Mouse (Mus musculus): ENCODE results near the gene Bod1. TPM values are rescaled to one million over a fixed set of nuclear protein-coding genes. Genes with fewer than 3 reads are reported as not detected.

Gene Bod1
- polyA plus RNA-seq (2012; rRNA removed): 75.3 and 79.4 TPM in 2 replicates

DNA sequence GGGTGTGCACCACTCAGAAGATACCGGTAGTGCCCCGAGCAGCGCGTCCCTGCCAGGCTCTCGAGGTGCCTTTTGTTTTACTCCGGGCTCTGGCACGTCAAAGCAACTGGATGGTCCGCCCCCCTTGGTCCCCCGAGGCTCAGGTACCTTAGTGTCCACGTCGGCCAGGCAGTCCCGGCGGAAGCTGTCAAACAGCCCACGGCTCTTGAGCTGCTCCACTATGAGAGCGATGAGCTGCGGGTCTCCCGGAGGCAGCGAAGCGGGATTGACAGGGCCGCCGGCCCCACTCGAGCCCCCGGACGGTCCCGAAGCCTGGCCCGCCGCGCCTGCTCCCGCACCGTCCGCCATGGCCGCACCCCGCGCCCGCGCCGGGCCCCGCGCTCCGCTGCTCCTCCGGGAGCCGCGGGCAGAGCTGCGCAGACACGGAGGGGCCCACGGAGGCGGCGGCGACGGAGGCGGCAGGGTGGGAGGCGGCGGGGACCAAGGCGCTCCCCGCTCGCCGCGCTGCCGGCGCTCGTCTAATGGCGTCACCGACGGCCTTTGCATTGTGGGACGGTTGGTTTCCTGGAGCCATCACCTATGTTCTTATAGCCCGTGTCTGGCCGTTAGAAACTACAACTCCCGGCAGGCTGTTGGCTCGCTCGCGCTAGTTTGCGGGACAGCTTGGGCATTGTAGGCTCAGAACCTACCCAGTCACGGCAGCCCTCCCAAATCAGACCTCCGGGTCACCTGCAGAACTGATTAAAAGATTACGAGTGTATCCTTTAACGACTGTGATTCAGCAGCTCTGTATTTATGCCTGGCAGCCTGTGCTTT, at the start of gene Bod1:
Gene Bod1 (minus strand): TSS at position 532 of the 816 bp plus-strand sequence.
- no peak for DNase-seq (ENCODE audit: low read depth)

DNA sequence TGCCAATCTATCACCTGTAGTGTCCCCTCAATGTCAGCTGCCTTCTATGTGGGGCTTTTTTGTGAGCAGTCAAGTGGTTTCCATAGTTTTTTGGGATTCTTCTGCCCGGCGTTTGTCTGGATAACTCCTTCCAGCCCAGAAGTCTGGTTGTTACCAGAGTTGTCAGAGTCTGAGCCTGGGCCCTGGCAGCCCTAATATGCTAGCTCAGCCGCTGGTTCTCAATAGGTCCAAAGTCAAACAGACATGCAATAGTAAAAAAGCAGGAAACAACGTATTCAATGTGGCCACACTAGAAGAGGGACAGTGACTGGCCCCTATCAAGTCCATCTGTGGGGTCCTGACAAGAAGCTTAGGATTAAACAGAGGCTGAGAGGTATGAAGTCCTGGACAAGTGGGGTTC, 47.4 kb upstream of the Bod1 start:
- no peak for DNase-seq (ENCODE audit: low read depth)

DNA sequence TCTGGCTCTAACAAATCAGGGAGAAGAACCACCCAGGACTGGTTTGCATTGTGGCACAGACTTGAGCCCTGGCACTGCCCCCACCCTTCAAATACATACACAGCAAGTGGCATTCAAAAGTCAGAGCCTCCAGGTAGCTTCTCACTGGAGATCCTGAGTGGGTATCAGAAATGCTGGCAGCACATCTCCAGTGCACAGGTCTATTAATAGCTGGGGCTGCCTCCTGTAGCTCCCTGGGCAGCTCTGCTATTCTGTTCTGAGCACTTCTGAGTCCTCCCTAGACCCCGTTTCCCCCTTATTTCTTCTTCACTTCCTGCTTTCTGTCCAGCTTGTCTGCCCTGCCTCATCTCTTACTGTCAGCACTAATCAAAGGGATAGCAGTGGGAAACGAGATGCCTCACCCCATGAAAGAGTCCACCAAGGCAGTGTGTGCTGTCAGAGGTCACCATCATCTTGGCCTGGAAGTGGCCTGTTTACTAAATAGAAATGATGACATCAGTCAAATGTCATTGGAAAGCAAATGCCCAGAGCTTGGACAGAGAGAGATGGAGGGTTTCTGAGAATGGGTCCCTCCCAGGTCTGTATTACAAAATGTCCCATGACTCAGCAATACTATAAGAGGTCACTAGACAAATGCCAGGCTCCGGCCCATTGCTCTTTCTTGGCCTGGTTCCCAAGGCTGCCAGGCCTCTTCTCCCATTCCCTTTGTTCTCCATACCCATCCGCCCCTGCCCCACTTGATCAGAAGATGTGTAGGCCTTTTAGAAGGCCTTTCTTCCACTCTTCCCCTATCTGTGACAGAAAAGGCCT, 46.4 kb upstream of the Bod1 start:
- no peak for DNase-seq (ENCODE audit: low read depth)

DNA sequence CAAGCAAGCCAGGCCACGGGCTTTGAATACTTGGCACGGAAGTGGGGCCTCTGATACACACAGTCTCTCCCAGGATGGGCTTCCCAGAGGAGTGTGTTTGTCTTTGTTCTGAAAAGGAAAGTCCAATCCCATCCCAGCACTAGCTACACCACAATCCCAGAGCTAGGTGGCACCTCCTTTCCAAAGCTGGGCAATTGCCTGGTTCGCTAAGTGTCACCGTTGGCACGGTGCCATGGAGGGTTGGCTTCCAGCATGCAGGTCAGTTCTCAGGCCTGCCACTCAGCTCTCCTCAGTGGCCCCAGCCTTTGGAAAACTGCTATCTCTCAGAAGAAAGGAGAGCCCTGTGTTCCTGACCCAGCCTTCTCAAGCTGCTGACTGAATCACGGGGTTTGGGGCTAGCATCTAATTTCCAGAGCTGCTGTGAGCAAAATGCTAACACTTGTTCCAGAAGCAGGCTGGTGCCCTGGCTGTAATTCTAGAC, 42.0 kb upstream of the Bod1 start:
- DNase-seq (ENCODE audit: low read depth): no peak

DNA sequence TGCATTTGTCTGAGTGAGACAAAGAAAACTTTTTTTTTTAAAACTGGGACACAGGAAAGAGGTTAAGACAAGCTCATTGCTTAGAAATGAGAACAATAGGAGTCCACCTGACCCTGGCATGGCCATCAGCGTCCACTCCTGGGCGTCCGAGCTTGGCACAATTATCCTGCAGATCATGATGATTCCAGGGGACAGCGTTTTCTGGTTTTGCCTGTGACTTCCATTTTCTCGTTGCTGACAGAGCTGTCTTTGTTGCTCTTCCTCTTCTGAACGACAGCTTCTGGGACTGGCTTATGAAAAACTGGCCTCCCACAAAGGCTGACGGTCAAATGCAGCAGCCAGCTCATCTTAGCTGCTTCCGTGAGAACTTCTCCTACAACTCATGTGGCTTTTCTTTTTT, 41.4 kb upstream of the Bod1 start:
- DNase-seq (ENCODE audit: low read depth): no peak

DNA sequence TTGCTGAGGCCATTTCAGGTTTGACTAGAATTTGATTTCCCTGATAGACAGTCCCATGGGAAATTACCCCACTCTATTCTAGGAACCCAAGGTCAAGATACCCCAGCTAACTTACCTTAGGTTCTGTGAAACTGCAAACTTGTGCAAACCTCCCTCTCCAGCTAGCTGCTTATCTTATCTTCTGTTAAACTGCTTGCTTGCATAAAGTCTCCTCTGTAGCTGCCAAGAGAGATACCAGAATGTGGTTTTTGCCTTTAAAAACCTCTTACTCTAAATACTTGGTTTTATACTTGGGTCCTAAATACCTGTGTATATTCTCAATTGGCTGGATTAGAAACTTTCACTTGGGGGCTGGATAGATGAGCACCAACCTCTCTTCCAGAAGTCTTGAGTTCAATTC, 36.1 kb upstream of the Bod1 start:
- DNase-seq (ENCODE audit: low read depth): no peak

DNA sequence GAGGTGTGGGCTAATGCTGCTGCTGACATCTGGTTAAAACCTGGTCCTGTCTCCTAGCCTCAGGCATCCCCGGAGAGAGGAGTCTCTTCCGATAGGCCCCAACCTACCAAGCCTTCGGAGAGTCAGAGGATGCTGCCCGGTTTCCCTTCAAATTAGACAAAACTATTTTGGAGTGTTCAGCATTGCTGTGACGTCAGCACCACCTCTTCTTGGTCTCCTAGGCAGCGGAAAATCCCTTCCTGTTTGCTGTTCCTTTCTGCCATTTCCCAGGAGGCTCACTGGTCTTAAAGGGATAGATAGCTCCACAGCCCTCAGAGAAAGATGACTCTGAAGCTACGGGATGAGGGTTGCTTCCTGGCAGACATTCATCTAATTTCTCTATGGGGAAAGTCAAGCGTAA, 31.5 kb upstream of the Bod1 start:
- no peak for DNase-seq (ENCODE audit: low read depth)

DNA sequence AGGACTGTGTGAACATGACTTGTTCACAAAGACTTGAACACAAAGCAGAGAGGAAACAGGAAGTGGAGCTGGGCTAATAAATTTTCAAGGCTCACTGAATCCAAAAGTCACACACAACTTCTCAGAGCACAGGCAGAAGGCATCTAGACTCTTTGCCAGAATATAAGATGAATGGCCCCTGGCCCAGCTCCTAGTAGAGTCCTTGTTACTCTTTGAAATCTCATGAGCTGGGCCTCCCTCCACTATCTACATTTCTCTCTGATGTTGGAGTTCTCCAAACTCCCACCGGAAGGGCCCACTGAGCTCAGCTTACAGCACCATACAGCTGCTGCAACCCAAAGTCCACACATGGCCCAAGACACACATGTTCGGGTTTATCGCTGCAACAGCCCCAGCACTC, 30.2 kb upstream of the Bod1 start:
- DNase-seq (ENCODE audit: low read depth): no peak

DNA sequence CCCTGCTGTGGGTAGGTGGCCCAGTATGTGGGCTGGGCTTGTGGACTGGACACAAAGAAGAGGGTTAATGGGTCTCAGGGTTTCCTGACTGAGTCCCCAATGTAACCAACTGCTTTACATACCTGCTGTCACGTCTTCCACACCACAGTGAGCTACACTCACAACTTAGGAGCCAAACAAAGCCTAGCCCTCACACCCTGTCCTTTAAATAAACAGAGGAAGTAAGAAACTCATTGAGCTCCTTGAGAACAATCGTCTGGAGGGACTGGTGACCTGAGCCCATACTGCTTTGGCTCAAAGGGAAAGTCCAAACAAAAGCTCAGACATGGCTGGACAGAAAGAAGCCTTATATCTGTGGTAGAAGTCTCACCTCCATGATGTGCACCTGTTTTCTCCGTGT, 27.8 kb upstream of the Bod1 start:
- no peak for DNase-seq (ENCODE audit: low read depth)

DNA sequence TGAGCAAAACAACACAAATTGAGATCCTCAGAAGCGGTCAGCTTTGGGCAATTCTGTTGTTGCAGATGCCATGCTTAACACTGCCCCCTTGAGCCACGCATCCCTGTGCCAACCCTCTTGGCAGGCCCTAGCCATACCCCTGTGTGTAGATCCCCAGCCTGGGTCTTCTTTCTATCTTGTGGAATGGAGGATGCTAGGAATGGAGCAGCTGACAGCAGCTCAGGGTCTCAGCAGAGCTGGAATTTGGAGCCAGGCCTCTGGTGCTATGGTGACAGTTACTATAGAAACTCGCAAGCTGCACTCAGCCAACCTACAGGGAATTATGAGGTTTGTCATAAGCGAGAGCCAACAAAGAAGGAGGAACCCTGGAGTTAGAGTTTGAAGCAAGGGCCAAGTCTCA, 23.1 kb upstream of the Bod1 start:
- no peak for DNase-seq (ENCODE audit: low read depth)

DNA sequence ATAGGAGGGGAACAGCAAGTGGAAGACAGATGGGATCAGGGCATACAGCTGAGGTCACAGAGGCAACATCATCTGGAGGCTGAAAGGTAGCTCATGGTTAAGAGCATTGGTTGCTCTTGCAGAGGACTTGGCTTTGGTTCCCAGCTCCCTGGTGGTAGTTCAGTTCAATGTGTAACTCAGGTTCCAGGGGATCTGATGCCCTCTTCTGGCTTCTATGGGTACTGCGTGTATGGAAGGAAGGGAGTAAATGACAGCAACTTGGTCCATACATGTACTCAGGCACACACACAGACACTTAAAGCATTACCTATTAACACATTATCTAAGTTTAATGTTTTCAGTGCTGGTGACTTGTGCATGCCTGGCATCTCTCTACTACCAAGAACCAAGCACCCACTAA, 22.4 kb upstream of the Bod1 start:
- DNase-seq (ENCODE audit: low read depth): no peak

DNA sequence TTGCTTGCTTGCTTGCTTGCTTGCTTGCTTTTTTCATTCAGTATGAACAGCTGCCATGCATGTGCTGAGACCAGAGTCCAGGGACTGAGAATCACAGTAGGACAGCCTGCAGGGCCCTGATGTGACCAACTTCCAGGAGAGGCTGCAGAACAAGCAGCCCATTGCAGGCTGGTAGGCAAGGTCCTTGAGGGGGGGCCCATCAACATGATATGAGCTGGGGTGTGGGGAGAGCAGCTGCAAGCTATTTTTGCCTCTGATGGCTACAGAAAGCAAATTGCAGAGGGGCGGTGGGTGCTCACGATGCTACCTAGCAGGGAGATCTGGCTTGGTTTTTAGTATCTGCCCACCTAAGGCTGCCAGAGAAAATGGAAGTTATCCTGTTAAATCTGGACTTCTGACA, 21.6 kb upstream of the Bod1 start:
- no peak for DNase-seq (ENCODE audit: low read depth)

DNA sequence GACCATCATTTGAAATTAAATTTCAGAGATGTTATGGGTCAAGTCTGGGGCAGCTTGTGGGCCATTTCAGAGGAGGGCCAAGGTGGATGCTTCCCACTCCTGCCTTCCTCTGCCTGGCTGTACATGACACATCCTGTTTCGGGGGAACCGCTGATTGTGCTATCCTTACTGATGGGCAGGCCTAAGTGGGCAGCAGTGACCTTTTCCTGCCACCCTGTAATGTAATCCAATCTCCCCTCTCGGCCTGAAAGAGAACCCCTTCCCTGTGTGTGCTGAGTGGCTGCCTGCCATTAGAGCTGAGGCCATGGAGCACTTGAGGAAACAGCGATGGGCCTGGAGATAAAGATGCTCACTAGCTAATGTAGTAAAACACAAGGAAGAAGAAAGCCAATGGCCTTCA, 17.3 kb upstream of the Bod1 start:
- DNase-seq (ENCODE audit: low read depth): no peak

DNA sequence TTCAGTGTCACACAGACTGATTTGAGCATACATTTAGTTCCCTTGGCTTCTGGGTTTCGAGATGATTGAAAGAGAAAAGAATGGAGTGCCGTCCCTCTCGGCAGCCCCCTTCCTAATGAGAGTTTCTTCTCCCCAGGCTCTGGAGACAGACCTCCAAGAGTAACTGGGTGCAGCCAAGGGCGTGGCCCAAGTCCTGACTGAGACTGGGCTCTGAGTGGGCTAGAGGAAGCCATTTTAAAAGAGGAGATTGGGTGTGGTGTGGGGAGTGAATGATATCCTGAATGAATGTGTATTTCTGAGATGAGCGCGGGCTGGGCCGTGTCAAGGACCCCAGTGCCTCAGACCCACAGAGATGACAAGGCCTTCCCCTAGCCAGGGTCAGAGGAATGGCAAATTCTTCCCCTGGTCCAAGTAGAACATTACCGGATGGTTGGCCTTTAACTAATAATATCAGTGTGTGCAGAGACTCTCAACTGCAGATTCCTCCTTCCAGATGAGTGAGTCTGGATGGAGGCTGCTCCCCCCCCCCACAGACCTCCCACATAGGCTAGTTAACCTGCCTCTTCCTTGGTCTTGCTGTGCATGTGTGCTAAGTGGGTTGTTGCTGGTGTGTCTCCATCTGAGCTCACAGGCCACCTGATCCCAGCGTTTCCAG, 13.4 kb upstream of the Bod1 start:
- DNase-seq (ENCODE audit: low read depth): no peak

DNA sequence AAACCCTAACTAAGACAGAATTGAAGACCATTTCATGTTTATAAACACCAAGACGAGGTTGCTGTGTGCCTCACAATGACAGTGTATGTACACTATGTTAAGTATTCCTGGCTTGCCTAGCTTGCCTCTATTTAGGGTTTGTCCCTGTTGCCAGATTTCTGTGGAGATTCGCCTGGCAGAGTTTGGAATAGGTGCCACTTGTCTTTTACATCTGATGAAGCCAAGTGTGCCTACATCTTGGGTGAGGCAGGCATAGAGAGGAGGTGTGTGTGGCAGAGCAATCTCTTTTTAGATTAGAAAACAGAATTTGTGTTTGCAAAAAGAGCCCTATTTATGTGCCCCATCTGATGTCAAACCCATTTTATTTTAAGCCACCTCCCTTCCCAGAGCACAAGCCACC, 12.4 kb upstream of the Bod1 start:
- no peak for DNase-seq (ENCODE audit: low read depth)

DNA sequence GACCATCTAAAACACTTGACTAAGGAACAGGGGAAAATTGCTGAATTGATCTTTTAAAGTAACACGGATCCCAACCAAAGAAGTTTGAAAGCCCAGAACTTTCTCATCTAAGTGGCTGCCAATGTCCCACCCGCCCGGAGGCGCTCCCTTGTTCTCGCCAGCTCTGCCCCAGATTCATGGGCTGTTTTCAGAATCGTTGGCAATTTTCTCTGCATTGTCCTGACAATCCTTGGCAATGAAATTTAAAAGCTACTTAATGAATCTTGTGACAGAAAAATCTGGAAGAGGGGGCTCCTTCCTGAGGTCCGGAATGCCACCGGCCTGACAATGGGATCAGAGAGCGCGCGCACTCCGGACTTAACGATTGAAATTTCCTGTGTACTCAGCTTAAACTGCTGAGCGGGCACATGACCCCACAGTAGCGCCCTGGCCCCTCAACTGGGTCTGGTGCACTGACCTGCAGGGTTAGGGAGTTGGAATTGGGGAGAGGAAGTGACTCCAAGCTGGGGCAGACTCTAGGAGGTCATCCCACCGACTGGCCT, 8.2 kb upstream of the Bod1 start:
- DNase-seq (ENCODE audit: low read depth): no peak

DNA sequence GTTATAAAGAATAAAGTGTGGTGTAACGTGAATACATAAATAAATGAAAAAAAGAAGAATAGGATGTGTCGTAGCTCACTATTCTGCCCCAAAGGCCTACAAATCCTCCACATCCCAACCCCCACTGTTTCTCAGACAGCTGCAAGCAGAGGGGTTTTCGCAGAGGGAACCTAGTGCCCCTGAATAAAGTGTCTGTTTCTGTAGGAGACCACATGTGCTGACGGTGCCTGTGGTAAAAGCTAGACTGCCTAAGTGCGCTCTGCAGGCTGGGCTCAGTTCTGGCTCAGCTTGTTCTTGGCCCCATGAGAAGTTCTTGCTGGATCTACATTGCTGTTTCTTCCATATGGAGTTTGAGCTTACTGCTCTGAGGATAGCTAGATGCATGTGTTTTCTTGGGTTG, 5.6 kb upstream of the Bod1 start:
- DNase-seq (ENCODE audit: low read depth): no peak

DNA sequence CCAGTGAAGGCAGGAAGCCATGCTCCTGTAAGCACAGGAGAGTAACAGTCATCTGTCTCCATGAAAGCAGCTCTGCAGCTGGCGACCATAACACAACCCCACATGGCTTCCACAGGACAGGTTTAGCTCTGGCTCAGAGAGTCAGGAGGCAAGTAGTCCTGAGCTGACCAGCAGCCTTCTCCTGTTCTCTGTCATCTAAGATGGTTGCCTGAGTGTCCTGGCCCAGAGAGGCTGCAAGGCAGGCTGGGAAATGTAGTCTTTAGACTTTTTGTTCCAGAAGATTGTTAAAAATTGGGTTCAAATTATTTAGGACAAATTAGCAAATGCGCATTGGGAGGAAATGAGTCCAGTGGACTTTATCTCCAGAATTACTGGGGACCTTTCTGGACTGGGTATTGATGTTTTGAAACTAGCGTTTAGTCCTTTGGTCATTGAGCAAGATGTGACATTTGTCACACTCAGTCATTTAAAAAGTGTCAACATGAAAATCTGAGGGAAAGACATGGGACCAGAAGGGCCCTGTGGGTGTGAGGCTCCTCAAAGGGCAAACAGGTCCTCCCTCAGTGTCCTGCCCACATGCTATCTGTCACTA, 5.1 kb upstream of the Bod1 start:
- no peak for DNase-seq (ENCODE audit: low read depth)

DNA sequence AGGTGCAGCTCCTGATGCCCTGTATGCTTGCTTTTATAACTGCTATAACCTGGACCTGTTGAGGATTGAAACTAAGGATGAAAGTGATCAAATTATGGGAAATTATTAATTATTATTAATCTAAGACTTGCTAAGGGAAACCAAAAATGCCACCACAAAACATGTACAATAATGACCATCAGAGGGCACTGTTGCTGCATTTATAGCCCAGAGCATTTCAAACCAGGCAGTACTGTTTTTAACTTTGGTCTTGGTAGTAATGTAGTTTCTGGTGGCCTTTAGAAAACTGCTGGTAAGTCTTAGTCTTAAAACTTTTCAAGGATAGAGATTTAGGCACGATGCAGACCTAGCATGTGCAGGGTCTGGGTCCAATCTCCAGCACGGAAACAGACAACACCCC, 3.7 kb upstream of the Bod1 start:
- DNase-seq (ENCODE audit: low read depth): no peak

DNA sequence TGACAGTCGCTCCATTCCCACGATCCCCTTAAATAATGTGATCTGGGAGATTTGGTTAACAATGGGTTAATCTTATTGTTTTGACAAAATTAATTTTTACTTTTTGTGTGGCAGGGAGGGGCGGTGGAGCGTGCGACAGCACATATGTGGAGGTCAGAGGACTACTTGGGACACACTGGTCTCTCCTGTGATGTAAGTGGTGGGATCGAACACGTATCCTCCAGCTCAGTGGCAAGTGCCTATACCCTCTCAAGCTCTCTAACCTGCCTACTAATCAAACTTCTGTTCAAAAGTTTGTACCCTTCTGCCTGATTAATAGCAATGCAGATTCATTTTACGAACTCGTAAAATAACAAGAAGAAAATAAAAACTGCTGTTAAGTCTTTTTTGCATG, 482 bp upstream of the Bod1 start:
- DNase-seq (ENCODE audit: low read depth): no peak

DNA sequence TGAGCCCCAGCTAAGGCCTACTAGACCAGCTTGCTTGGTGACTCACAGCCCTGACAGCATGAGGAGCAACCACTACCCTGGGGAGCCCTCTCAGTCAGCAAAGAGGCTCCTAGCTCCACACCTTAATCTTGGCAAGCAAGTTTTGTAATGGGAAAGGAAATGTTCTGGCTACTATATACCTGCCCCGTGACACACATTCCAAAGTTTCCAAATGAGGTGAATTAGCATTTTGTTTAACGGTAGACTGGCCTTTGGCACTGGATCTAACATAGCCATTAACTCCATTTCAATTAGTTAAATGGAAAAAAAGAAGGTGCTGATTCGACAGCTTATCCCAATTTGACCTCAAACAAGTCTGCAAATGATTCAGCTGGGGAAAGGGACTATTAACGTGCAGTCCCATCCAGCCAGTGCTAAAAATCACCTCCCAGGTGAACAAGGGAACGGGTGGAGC, 1.2 kb downstream of the Bod1 start:
- peak; percentile 72 for DNase-seq (ENCODE audit: low read depth)
